Mouse (Mus musculus): Measurements from ENCODE around the gene Ltk. TPM values are rescaled to one million over a fixed set of nuclear protein-coding genes. Genes with fewer than 3 reads are reported as not detected.
"Not testable (repeated sequence)": the region's sequence is repeated elsewhere in the genome, so short reads cannot be mapped to it uniquely, and the experiment has no call there.

The Ltk gene
- total RNA-seq, 2 experiments from 2014 or later, result 18.9 to 20.6 TPM

GRCm38 (mm10) chr2:119727762-119728416 is 32.3 kb downstream of the Ltk start:
- intact Hi-C loops (cut with DNase I), result no loop called here
- DNase-seq (ENCODE audit: low spot score in 2 of 2), result no peak

- DNase-seq (ENCODE audit: low spot score in 2 of 2), result peak in 1 of 2 experiments; percentile 46
- intact Hi-C loops (cut with DNase I), result no loop called here
Observed at GRCm38 (mm10) chr2:119721070-119721469, 39.2 kb downstream of the Ltk start.

GRCm38 (mm10) chr2:119715868-119716267 is 44.4 kb downstream of the Ltk start:
- intact Hi-C loops (cut with DNase I); DNase-seq (ENCODE audit: low spot score in 2 of 2): not testable (repeated sequence)

- intact Hi-C loops (cut with DNase I), result no loop called here
- no peak for DNase-seq (ENCODE audit: low spot score in 2 of 2)
Observed at GRCm38 (mm10) chr2:119710011-119710410, 50.2 kb downstream of the Ltk start.

- no peak for DNase-seq (ENCODE audit: low spot score in 2 of 2)
- intact Hi-C loops (cut with DNase I), result no loop called here
Observed at GRCm38 (mm10) chr2:119707676-119708075, 52.6 kb downstream of the Ltk start.

GRCm38 (mm10) chr2:119703171-119703570 is 57.1 kb downstream of the Ltk start:
- DNase-seq (ENCODE audit: low spot score in 2 of 2), result no peak
- intact Hi-C loops (cut with DNase I), result no loop called here

Other genes starting within 250 kb of the Ltk start
- gene Exd1, start 212.8 kb downstream of the Ltk start, total RNA-seq (2021), result under 1 TPM; 0.57 to 0.98 TPM
- 100 to 1,000 TPM; 157 to 170 TPM for gene Chp1, start 212.7 kb downstream of the Ltk start, total RNA-seq (2021)
- under 1 TPM; 0.46 to 0.98 TPM for gene Nusap1, start 142.1 kb downstream of the Ltk start, total RNA-seq (2021)
- under 1 TPM; 0.50 TPM for gene Oip5, start 142.0 kb downstream of the Ltk start, total RNA-seq (2021)
- gene Ndufaf1, start 97.6 kb downstream of the Ltk start, total RNA-seq (2021), result 10 to 100 TPM; 31.8 to 33.2 TPM
- 10 to 100 TPM; 60.4 to 64.8 TPM for gene Rtf1, start 85.4 kb downstream of the Ltk start, total RNA-seq (2021)
- gene Itpka, start 18.1 kb downstream of the Ltk start, total RNA-seq (2021), result 100 to 1,000 TPM; 188 to 208 TPM
- 10 to 100 TPM; 17.7 to 20.2 TPM for gene Rpap1, start 27.1 kb upstream of the Ltk start, total RNA-seq (2021)
- 100 to 1,000 TPM; 177 to 182 TPM for gene Tyro3, start 37.3 kb upstream of the Ltk start, total RNA-seq (2021)
- 10 to 100 TPM; 62.2 to 67.9 TPM for gene Mga, start 136.8 kb upstream of the Ltk start, total RNA-seq (2021)
- gene Mapkbp1, start 212.3 kb upstream of the Ltk start, total RNA-seq (2021), result 10 to 100 TPM; 52.2 to 52.7 TPM